Mouse (Mus musculus) urinary bladder, adult 18-20 months (tissue): ENCODE results near the gene Neo1.

Source experiments
- DNase-seq, 2 experiments: peaks; one replicate each; pipeline ENCODE4 v3.0.0; 2022; ENCODE audit warnings: low spot score in 2 of 2, mixed read lengths in 2 of 2

Neo1 gene

DNA sequence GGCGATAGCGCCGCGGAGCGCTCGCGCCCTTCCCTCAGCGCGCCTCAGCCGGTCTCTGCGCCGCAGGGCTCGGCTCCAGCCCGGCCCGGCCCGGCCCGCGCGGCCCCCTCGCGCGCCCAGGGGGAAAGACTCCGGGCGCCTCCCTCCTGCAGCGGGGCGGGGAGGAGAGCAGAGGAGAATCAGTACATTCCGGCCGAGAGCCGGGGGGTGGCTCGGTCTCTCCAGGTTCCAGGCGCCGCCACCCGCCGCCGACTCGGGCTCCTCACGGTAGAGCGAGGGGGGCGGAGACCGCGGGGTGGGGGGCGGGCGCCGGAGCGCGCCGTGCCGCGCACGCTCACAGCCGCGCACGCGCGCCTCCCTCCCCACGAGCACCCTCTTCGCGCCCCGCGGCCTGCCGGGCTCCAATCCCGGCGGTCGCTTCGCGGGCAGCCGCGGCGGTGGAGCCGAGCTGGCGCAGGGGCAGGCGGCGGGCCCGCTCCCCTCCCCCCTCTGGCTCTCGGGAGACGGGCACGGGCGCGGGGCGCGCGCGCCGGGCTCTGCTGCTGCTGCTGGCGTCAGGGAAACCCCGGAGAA, at the start of gene Neo1:
Gene Neo1, minus strand, starts transcription at position 283 of the 573 bp plus-strand sequence.
- DNase-seq: peak; percentile 80 to 84

DNA sequence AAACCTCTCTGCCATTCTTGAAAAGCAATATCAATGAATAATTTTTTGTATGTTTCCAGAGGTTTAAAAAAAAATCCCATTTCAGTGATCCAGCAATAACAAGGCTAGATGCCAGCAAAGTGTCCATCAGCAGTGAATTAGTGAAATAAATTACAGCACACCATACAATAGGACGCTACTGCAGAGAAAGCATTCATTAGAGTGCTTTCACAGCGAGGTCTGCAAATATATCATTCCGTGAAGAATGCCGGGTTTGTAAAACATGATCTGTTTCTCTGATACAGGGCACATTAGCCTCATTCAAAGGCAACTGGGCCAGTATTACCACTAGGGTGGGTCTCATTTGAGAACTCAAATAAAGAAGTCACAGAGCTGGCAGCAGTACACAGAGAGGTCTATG, 39.4 kb upstream of the Neo1 start:
- no peak for DNase-seq

DNA sequence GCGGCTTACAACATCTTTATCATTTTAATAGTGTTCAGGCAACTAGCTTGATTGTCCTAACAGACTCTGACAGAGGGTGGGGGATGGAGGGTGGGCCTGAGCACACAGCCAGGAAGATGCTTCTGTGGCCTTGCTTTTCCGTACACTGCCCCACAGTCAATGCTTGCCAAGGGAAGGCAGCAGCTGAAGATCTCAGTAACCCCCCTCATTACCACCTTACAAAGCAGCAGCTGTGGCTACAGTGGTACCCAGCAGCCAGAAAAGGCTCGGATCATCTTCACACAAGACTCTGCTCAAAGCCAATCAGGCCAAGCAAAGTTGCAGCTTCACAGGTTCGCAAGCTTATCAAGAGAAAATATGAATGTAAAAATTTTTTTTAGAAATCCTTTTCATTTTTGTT, 37.6 kb upstream of the Neo1 start:
- no peak for DNase-seq

DNA sequence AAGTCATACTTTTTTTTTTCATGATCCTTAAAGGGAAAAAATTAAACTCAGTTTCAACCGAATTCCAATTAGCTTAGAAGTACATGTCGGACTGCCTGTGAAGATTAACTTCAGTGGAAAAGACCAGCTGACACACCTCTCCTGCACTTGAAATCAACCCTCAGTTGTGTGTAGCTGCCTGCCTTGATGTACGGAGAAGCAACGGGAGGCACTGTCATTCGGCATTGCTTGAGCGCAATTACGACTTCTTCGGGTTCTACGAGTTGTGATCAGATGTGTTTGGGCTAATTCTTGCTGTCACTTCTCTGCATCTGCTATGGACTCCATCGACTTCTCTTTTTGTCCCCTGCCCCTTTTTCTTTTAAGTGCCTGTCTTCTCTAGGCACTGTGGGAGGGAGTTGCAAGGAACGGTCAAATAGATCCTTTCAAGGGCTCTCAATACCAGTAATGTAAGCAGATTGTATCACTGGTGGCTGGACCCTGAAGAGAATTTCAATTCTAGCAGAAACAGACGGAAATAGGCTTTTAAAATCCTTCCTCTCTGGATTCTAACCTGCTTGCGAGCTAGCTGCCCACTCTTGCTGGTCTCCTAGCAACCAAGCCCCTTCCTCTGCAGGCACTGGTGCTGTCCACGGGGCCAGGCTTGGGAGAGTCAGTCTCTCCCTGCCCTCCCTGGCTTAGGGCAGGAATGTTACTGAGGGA, 36.0 kb upstream of the Neo1 start:
- DNase-seq: no peak

DNA sequence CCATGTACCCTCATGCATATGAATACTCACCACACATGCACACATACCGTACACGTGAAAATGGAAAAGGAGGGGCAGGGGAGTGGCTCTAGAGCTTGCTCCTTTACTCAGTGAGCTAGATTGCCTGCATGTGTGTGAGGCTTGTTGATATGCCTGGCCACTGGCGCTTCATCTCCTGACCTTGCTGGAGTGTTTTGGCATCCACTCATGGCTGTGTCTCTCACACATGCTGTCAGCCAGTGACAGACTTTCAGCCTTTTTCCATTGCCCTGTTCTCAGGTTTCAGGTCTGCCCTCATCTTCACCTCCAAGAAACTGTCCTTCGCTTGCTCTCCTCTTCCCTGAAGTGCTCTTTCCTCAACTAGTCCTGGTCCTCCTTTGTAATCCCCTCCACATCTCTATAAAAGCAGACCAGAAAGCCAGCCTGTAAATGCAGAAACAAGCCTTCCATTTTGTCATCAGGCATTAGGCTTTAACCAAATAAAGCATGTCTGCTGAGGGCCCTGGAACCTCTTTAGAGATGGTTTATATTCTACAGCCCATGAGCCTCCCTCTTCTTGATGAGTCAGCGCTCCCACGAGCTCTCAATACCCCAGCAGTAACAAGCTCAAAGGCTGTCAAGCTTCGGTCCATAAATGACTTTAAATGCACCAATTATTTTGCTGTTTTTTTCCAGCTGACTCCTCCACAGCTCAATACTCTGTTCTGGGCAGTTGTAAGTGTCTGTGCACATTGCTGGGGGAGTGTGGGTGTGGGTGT, 35.2 kb upstream of the Neo1 start:
- DNase-seq: no peak

DNA sequence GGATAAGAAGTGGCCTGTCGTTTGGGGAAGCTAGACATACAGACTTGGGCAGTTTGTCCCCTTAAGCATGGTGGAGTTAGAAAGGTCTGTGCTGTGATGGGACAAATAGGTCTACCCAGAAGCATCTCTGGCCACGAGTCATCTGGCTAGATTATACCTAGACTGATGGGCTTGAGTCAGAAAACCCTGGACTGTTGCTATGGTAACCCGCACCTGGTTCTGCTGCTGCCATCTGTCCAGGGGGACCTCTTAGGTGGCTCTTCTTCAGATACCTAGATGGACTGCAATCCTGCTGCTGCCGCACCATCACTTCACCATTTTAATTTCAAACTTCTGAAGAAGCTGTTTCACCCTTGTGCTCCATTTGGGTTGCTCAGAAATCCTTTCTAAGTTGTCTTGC, 34.0 kb upstream of the Neo1 start:
- no peak for DNase-seq

DNA sequence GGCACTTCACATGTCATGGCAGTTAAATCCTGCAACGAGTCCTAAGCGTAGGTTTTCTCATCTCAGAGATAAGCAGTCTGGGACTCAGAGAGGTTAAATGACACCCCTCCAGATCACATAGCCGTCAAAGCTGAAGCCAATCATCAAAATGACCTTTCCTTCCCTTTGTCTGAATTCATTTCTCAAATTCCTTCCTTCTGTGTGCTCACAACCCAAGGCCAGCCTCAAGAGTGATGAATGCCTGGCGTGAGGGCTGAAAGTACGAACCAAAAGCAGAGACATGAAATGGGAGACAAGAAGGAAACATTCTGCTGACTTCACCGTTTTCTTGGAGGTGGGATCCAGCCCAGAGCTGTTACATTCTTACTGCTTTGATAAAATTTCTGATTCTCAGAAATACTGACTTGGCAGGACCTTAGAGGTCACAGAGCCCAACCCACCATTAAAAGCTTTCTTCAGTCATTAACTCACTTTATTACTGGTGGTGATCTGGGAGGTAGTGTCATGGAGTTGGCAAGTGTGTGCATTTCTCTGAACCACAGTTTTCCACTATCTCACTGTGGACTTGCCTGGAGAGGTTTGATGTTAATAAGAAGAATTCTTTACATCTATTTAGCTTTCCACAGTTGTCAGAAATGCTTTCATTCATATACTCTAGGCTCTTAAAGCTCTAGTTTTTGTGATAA, 29.5 kb upstream of the Neo1 start:
- DNase-seq: no peak

DNA sequence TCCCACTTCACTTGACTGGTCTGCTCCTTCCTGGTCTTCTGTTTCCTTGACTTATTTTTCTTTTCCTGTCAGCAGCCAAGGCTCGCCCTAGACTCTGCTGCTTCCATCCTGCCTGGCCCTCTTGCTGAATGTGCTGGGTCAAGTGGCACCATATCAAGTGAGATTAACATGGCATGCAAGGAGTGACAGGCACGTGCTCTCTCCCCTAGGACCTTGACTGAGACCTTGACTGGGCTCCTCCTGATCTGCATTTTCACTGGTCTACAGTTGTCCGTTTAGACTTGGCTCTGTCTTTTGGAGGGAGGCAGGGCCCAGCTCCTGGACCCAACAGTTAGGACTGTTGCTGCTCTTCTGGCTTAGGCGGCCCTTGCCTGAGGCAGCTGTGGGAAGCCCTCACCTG, 26.2 kb upstream of the Neo1 start:
- no peak for DNase-seq

DNA sequence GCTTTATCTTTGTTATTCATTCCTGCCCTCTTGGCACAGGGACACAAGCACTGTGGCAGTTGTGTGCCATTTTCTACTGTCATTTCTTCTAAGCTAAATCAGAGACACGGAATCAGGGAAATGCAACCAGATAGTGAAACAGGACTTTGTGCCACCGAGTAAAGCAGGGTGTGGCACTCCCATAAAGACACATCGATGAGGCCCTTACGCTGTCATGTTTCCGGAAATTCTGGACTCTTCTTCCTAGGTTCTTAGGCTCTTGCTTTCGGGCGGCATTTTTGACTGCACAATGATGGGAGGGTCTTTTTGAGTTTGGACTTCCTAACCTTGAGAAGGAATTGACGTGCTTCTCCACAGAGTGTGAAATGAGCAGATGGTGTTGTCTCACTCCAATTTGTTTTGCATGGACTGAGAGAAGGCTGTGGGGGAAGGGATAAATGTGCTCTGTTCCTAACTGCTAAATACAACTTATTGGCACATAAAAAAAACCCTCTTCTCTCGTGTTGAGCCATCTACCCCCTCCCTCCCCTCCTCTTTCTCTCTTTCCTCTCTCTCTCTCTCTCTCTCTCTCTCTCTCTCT, 23.9 kb upstream of the Neo1 start:
- DNase-seq: no peak

DNA sequence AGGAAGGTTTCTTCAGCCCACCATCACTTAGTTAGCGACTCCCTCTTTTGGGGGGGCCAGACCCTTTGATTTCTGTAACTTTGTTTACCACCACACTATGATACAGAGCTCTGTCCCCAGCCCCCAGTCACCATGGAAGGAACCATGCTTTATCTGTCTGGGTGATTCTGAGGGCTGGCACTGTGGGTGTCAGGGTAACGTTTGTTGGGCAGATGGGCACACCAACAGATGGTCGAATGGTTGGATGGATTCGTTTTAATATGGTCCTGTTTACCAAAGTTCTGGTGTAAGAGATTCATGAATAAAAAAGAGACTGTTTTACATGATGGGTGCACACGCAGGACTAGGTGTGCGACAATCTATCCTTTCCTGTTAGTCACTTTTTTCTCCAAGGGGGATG, 22.9 kb upstream of the Neo1 start:
- DNase-seq: no peak

DNA sequence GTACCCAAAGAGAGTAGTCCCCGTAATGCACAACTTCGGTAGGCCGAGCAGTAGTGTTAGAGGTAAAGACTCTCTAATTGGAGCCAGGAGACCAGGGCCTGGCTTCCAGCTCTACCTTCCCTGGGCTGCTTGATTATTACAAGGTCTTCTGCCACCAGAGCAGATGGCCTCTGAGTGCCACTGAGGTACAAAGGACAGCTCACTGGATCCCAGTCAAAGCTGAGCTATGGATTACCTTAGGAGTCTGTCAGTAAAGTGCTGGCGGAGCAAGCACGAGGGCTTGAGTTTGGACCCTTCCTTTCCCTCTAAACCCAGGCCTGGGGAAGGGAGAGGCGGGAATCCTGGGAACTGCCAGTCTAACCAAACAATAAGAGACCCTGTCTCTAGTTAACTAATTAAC, 21.8 kb upstream of the Neo1 start:
- no peak for DNase-seq

DNA sequence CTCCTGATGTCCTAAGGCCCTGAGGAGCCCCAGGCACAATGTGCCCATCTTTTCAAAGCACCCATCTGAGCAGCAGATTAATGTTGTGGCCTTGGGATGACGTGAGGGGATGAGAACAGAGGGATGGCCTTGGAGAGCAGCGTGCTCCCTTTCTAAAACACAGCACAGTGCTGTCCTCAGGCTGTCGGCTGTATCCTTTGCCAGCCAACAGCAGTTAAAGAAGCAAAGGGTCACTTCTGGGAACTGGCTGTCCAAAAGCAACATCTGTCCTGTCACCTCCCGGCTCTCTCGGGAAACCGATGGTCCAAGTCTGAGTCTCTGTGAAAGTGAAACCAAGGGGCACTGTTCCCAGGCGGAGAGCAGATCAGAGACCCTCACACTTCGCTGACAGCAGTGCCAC, 20.0 kb upstream of the Neo1 start:
- DNase-seq: no peak

DNA sequence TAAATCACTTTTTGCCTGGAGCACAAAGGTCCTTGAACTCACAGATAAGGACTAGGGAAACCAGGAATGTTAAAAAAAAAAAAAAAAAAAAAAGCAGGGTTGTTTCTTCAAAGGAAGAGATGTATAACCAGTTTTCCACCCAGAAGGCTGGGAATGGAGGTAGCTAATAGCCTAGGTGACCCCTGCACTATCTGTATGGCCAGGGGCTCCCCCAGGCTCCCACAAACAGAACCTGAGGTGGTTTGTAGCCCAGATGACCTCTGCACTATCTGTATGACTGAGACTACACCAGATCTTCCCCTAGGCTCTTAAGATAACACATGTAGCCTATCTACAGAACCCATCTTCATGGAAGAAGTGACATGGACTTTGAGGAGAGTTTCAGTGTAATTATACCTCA, 5.6 kb upstream of the Neo1 start:
- DNase-seq: no peak

DNA sequence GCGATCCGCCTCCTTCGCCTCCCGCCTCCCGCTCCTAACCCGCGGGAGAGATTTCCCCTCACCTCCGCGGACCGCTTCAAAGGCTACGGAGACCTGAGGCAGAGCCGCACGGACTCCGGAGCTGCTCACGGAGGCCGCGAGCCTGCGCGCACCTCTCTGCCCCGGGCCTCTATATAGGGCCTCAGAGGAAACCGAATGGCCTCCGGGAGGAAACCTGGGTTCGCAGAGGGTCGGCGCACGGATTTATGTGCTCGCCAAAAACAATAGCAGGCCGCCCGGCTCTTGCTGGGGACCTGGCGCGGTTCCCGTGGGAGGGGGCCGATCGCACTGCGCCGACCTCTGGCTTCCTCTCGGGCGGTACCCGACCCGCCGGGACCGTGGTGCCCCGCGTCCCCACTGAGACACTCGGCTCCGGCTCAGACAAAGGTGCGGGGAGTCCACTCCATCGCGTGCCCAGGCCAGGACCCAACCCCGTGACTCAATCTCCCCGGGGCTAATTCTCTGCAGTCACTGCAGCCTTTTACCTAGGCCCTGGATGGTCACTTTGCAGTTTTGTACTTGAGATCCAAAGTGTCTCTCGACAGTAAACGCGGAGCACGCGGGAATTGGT, 596 bp upstream of the Neo1 start:
- peak in 1 of 2 experiments; percentile 59 for DNase-seq

DNA sequence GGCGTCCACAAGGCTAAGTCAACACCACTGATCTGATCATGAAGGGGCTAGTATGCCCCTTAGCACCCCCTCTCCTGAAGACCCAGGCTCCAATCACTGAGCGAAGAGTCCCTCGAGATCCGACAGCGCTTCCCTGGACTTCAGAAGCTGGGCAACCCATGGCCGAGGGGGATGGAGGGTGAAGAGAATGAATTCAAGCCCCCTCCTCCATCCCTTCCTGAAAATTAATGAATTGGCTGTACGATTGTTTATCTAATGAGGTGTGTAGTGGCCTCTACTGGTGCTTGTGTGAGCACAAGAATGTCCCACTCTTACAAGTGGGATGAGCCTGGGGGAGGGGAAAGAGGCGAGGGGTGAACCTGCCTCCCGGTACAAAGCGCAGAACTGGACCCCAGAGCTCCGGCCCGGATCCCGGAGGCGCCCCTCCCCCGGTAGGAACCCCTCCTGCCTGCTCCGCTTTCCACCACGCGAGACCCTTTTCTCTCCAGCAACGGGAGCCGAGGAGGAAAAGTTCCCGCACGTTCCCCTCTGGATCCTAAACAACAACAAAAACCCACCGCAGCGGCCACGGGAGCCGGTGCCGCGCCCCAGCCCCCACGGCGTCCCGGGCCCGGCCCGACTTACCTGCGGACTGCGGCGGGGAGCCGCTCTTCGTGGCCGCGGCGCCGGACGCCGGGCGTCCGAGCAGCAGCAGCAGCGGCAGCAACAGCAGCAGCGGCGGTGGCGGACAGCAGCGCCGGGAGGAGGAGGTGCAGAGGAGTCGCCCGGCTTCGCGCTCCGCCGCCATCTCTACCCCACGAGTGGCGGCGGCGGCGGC, 691 bp downstream of the Neo1 start:
- peak; percentile 9 to 45 for DNase-seq

DNA sequence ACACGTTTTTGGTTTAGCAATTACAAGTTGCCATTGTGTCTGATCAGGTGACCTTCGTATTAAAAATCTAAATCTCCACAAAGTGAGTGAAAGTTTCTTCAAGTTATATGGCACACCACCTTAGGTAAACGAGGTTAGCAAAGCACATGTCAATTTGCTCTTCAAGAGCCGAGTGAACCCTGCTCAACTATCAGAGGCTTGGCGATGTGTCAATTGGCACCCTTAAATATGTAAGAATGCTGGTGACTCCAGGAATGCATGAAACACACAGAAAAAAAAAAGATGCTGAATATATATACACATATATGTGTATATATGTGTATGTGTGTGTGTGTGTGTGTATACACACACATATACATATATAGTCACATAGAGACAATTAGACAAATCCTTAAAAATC, 1.4 kb downstream of the Neo1 start:
- no peak for DNase-seq

DNA sequence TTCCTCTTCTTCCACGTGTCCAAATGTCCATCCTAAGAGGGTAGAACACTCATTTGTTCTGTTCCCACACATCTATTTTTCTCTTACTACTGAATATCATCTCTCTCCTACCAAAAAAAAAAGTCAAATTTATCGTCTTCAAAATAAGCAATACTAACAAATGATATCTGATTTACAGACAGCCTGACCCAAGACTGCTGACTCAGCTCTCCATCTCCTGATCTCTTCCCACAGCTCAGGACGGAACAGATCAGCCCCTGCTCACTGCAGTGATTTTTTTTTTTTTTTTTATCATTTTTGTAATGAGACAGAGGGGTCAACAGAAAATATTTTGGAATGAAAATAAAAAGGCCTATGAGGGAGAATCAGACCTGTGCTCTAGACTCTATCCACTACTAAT, 2.7 kb downstream of the Neo1 start:
- no peak for DNase-seq

DNA sequence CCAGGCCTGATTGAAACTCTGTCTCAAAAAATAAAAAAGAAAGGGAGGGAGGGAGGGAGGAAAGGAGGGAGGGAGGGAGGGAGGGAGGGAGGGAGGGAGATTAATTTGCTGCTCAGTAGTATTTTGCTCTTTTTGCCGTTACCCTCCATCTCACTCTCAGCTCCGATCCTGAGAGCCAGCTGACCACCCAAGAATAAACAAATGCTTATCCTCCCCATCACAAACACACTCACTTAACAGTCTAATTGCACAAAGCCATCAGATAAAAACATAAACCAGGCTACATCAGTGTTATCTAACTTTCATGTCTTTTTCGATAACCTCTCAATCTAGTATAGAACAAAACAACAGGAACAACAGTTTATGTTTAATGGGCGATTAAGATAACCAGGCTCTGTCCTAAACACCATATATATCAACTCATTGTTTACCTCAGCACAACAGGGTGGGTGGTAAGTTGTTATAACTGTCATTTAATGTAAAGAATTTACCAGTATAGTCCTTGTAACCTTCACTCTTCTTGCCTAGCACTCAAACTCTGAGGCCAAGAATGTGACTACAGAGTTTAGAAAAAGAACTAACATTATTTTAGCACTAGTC, 11.9 kb downstream of the Neo1 start:
- DNase-seq: no peak

DNA sequence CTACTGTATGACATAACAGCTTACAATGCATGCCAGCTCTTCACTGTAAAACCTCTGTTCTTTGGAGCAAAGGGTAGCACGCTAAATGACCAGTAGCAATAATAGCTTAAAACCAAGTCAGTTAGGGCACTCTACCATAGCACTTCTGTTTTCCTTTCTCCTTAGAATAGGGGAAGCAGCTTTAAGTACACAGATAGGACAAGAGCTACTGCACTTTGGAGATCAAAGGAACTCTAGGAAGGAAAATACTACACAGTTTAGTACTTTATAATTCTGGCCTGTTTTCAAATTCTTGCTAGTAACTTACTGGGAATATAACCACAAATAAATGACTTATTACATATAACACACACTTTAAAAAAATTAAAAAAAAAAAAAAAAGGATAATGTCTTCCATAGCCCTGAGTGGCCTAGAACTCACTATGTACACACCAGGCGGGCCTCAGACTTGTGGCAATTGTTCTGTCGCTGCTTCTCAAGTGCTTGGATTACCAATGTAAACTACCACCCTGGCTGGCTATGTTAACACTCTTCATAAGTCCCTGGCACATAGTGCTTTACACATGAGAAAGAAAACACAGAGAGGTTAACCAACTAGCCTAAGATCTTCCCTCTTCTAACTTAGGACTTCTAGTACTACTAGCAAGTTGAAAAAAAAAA, 20.1 kb downstream of the Neo1 start:
- DNase-seq: no peak

DNA sequence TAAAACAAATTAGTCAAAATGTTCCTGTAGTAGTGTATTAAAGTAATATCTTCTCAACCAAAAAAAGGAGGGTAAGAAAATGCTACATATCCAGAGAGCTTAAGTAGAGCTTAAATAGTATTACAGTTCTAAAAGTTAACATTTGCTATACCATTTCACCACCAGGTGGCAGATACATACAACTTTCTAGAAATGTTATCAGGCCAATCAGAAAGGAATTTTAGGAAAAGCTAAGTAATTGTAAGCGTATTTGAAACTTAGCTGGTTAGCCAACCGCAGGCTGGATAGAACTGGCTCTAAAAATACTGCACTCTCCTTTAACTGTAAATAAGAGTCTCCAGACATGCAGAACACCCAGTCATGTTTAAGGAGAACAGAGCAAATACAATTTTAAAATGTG, 22.9 kb downstream of the Neo1 start:
- no peak for DNase-seq
